Mouse (Mus musculus): Measurements from ENCODE around the gene Prdm15.

DNA sequence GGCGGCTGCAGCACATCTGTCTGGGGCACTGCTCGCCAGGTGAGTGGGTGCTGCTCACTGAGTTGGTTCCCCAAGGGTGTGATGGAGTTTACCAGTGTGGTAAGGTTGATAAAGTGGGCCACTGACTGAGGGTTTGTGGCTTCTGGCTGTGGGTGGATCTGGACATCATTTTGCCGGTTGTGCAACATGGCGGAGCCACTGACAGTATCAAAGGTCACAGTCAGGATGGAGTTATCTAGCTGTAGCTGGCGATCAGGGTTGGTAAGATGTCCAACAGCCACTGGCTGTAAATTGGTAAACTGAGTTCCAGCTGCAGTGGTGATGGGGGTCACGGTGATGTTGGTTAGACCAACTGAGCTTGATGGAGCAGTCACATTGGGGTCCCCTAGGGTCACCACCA lies 57.4 kb downstream of the Prdm15 start:
- TF ChIP-seq CTCF (IDR thresholded peaks at IDR 0.05) (no peak), EP300 (IDR thresholded peaks at IDR 0.05) (no peak)
